Mouse (Mus musculus) spleen, postnatal 10 days (tissue): ENCODE measurements around the gene Ublcp1.
A peak's percentile ranks its signal among the peaks of the same experiment; 100 is the strongest.
"Not testable (repeated sequence)": the region's sequence is repeated elsewhere in the genome, so short reads cannot be mapped to it uniquely, and the experiment has no call there.

Experiments
- DNase-seq, 2 experiments: peaks; one replicate each; pipeline ENCODE4 v3.0.0; 2021 to 2022; ENCODE audit warnings: low spot score in 2 of 2

The Ublcp1 gene

DNA sequence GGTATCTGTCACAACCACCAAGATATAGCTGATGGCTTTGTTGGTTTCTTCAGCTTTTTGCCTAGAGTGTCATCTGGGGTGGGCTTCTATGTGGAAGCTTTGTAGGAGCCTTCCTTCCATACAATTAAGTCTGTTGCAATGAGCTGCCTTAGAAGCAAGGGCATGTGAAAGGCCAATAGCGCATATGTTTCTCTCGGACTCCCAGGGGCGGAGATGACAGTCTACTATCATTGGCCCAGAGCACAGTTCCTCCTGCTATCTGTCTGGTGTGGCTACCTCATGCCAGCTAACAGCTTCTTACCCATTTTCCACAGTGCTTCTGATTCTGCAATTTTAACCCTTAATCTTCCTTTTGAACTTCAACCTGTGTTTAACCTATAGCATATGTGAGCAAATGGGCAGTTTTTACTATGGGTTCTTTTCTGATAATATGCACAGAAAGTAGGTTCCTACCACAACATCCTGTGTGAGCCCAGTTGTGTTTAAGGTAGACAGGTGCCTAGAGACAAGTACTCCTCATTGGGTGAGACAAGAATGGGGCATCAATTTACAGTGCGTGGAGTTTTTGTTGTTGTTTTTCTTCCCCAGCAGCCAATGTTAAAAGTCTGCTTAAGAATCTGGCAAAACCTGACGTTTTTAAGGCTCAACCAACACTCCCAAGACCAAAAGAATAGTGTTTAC lies 24.5 kb upstream of the Ublcp1 start:
- DNase-seq: no peak

GRCm38 (mm10) chr11:44489117-44489516 lies 18.8 kb upstream of the Ublcp1 start:
- no peak for DNase-seq

DNA sequence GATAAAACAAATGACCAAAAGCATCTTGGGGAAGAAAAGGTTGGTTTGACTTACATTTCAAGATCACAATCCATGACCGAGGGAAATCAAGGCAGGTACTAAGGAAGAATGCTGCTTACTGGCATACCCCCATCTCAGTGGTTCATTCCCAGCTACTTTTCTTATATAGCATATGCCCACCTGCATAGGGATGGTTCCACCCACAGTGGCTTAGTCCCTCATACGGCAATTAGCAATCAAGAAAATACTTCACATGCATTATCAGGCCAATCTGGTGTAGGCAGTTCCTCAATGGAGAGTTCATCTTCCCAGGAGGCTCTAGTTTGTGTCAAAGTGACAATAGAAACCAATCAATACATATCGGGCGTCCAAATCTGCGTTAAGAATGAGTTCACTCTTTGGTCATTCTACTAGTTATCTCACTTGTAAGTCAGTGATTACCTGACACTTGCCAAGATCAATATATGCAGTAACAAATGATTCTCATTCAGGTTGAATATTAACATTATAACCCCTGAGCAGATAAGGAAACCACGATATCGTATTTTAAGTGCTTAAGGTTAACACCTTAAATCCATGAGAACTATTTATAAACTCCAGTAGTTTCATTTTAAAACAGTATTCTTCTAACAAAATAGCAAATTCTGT lies 14.9 kb upstream of the Ublcp1 start:
- no peak for DNase-seq

- DNase-seq: peak in 1 of 2 experiments; percentile 58
Measured at GRCm38 (mm10) chr11:44480246-44480645, 9.9 kb upstream of the Ublcp1 start.

DNA sequence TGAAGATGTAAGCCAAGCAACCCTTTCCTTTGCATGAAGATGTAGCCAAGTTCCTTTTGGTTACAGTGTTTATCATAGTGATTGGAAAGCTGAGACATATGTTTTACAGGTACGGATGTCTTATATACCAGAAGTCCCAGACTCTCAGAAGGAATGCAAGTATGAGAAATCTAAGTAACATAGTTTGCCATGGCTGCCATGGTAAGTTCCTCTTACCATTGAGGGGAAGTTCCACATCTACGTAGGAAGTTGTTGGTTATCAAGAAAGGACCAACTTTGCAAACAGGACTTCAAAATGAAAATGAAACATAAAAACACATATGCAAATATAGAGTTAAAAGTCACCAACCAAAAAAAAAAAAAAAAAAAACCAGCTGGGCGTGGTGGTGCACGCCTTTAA lies 8.1 kb upstream of the Ublcp1 start:
- no peak for DNase-seq

- DNase-seq: no peak
Measured at GRCm38 (mm10) chr11:44476445-44476844, 6.1 kb upstream of the Ublcp1 start.

DNA sequence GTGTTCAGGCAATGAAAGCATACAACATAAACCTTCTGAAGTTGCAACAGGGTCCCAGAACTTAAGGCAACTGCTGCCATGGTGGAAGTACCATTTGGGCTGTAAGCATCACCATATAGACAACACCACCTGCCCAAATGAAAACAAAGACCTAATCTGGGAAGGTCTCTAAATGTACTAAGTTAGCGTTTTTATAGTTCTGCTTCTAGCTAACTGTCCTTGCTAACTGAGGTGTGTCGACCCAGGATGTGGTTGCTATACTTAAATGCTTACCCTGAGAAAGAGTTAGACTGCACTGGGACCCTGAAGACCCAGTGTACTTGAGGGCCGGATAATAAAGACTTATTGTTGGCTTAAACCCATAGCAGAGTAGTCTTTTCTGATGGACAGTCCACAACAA lies 5.2 kb upstream of the Ublcp1 start:
- DNase-seq: no peak

GRCm38 (mm10) chr11:44471337-44471995 lies 1.2 kb upstream of the Ublcp1 start:
- no peak for DNase-seq

- peak in 1 of 2 experiments; percentile 71 for DNase-seq
Measured at GRCm38 (mm10) chr11:44469646-44470431, 459 bp downstream of the Ublcp1 start.

DNA sequence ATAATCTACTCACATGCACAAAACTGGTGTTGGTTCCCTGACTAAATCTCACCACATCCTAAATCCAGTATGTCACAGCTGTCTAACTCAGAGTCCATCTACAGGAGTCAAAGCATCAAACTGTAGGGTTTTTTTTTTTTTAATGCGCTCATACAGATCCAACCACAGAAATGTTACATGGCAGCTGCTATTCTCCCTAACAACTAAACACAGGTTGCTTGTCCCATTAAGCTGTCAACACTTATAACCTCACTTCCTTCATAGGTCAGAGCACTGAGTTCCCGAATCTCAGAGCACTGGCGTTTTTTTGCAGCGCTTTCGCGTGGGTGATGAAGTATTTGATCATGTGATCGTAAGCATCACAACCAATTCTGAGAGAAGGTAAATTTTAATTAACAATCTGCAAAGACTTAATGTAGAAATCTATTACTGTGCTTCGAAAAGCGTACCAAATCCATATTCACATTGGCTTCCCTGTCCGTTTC lies 1.9 kb downstream of the Ublcp1 start:
- DNase-seq: no peak

DNA sequence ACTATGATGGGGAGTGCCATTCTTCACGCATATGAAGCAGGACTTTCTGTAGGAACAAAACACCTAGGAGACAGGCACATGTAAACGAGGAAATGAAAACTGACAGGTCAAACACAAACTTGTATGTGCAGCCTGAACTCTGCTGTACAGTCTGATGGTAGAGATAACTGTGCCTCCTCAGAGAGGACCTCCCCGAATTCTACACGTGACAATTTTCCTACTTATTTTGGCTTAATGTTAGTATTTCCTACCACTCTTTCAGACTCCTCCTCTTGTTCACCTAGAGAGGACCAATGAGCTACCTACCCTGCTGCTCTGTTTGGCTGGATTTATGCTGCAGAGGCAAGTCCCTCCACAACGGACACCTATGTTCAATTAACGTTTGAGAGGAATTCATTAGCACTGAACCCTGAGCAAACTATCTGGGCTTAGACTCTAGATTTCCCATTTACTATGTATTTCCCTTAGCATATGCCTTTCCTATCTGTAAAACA lies 3.3 kb downstream of the Ublcp1 start:
- DNase-seq: no peak

GRCm38 (mm10) chr11:44461493-44461892 lies 8.8 kb downstream of the Ublcp1 start:
- no peak for DNase-seq

DNA sequence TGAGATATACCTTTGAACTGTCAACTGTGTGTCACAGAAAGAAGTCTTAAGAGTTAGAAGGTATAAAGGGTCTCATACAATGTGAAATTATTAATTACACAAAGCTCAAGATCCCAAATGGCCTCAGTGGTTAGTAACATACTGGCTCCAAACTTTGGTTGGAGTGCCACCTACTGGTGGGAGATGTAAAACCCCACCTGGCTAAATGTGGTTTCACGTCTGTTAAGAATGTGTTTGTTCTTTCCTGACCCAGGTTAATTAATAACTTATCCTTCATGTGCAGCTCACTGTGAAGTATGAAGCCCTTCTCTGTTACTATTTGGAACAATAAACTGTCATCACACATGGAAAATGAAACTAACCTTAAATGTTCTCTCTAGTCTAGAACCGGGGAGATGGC lies 16.9 kb downstream of the Ublcp1 start:
- peak in 1 of 2 experiments; percentile 78 for DNase-seq

DNA sequence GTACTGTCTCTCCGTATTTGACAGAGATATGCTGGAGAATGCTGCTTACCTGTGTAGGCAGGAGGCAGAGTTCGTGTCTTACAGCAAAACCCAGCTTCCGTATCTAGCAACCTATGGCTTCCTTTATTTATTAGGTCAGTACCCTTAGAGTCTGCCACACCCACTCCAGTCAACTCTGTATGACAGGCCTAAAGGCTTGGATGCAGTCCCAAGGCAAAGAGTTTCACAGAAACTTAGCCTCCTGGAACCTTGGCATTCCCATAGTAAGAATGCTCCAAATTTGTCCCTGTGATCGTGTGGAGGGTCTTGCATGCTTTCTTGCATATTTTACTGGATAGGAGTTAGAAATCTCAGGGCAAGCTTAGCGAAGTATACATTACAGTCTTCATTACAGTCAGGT lies 18.3 kb downstream of the Ublcp1 start:
- DNase-seq: not testable (repeated sequence)

- no peak for DNase-seq
Measured at GRCm38 (mm10) chr11:44451046-44451445, 19.3 kb downstream of the Ublcp1 start.

GRCm38 (mm10) chr11:44437786-44438185 lies 32.5 kb downstream of the Ublcp1 start:
- DNase-seq: no peak

GRCm38 (mm10) chr11:44430036-44430435 lies 40.3 kb downstream of the Ublcp1 start:
- no peak for DNase-seq

DNA sequence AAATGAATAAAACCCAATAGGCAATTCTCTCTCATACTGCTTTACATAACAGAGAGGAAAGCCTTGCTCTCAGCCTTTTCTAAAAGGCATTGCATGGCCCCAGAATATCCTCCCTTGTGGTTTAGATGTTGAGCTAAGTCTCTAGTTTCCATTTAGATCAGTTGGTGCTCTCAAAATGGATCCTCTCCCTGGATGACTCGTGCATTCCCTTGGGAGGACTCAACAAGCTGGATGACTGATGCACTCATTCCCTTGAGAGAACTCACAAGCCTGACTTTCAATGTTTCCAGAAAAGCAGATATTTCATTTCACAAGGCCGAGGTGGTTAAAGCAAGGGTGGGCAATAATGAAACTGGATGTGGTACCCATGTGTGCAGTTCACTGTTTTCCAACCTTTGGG lies 42.3 kb downstream of the Ublcp1 start:
- DNase-seq: no peak

- DNase-seq: no peak
Measured at GRCm38 (mm10) chr11:44425626-44426025, 44.7 kb downstream of the Ublcp1 start.

GRCm38 (mm10) chr11:44425006-44425405 lies 45.3 kb downstream of the Ublcp1 start:
- DNase-seq: no peak

- DNase-seq: no peak
Measured at GRCm38 (mm10) chr11:44423955-44424354, 46.3 kb downstream of the Ublcp1 start.

GRCm38 (mm10) chr11:44423261-44423660 lies 47.0 kb downstream of the Ublcp1 start:
- no peak for DNase-seq
